Mouse (Mus musculus) lung, embryonic 14.5 days (tissue): ENCODE measurements at regions not wholly inside any gene's neighbourhood (a gene's known extent, or its start where the extent isn't known, plus 50 kb on each side); places are given as distances from the start of the nearest gene placed in this dataset.

ENCODE experiments used
- ATAC-seq: fragments of 200-750 bp; cut with Nextera tagmentation; 2 replicates; pipeline ENCODE4 v1.8.0; 2017; ENCODE audit warnings: mild to moderate bottlenecking, moderate TSS enrichment, moderate library complexity; ENCODE audit not compliant: insufficient read depth
- DNase-seq: peaks from one replicate; pipeline ENCODE4 v3.0.0-alpha.2; 2015
- H3K27ac ChIP-seq: fragments of 300-500 bp; sonication (generic); 2 replicates; pipeline ENCODE4 v1.5.1; 2014; ENCODE audit warnings: low read depth, mild to moderate bottlenecking, moderate library complexity
- H3K27me3 ChIP-seq: fragments of 300-500 bp; sonication (generic); 2 replicates; pipeline ENCODE4 v1.6.1; 2014; ENCODE audit warnings: low read length, control low read depth; ENCODE audit not compliant: insufficient read depth
- H3K36me3 ChIP-seq: fragments of 300-500 bp; sonication (generic); 2 replicates; pipeline ENCODE4 v1.6.1; 2014; ENCODE audit warnings: control low read depth; ENCODE audit not compliant: insufficient read depth
- H3K4me1 ChIP-seq: fragments of 300-500 bp; sonication (generic); 2 replicates; pipeline ENCODE4 v1.6.1; 2014; ENCODE audit warnings: antibody characterized with exemption, control low read depth; ENCODE audit not compliant: insufficient read depth
- H3K4me2 ChIP-seq: fragments of 300-500 bp; sonication (generic); 2 replicates; pipeline ENCODE4 v1.6.1; 2014; ENCODE audit warnings: mild to moderate bottlenecking
- H3K4me3 ChIP-seq: fragments of 300-500 bp; sonication (generic); 2 replicates; pipeline ENCODE4 v1.5.1; 2014; ENCODE audit warnings: low read depth, low read length
- H3K9ac ChIP-seq: fragments of 300-500 bp; sonication (generic); 2 replicates; pipeline ENCODE4 v1.6.1; 2014
- H3K9me3 ChIP-seq: fragments of 300-500 bp; sonication (generic); 2 replicates; pipeline ENCODE4 v1.6.1; 2016; ENCODE audit warnings: low read depth, low read length, control low read depth
- CTCF ChIP-seq: IDR thresholded peaks from 2 replicates; pipeline ENCODE4 v1.5.1; 2016; ENCODE audit warnings: antibody characterized with exemption, low read depth
- WGBS: fragments of 180-500 bp; shearing (Covaris S2); extraction: QIAGEN DNeasy Blood & Tissue Kit; methylation state at CpG from one replicate; pipeline ENCODE4 v1.1.7; 2014; 5-methylcytosine and 5-hydroxymethylcytosine counted together

- Histone ChIP-seq H3K9ac (no peak overlapping the region), H3K36me3 (no peaks in the 10 kb centered on the region), H3K27ac (peak overlapping the region; percentile 37; the same call in 1 of the 2 replicates), H3K4me3 (no peak overlapping the region), H3K4me1 (peaks cover 13% of the 10 kb centered on the region), H3K9me3 (no peaks in the 10 kb centered on the region), H3K27me3 (no peaks in the 10 kb centered on the region), H3K4me2 (no peak overlapping the region)
- 52% methylated on average over 3 of the region's 3 CpGs for whole genome bisulfite sequencing
- TF ChIP-seq CTCF: no peak
- ATAC-seq (no peak), DNase-seq (peak; percentile 65)
Measured at GRCm38 (mm10) chr8:115826516-115826915, 118.9 kb upstream of the Maf start.

GRCm38 (mm10) chr8:115825899-115826502, 118.4 kb upstream of the Maf start:
- no peak for ATAC-seq
- Histone ChIP-seq H3K4me2 (no peak overlapping the region), H3K36me3 (no peaks in the 10 kb centered on the region), H3K4me1 (peaks cover 13% of the 10 kb centered on the region), H3K4me3 (no peak overlapping the region), H3K27ac (peak overlapping the region; percentile 37), H3K27me3 (no peaks in the 10 kb centered on the region), H3K9me3 (no peaks in the 10 kb centered on the region), H3K9ac (no peak overlapping the region)
- DNase-seq: no peak
- 38% methylated on average over 5 of the region's 5 CpGs for WGBS
- no peak for TF ChIP-seq CTCF

GRCm38 (mm10) chr8:115824478-115824785, 116.8 kb upstream of the Maf start:
- H3K27ac ChIP-seq: no peak overlapping the region
- 88% methylated on average over 6 of the region's 6 CpGs for WGBS
- ATAC-seq: no peak

GRCm38 (mm10) chr8:115823673-115824477, 116.3 kb upstream of the Maf start:
- peaks cover 13% of the 10 kb centered on the region for H3K4me1 ChIP-seq
- H3K9me3 ChIP-seq: no peaks in the 10 kb centered on the region
- TF ChIP-seq CTCF: no peak
- no peaks in the 10 kb centered on the region for H3K27me3 ChIP-seq
- H3K9ac ChIP-seq: no peak overlapping the region
- ATAC-seq (no peak), DNase-seq (peak; percentile 62)
- H3K27ac ChIP-seq: no peak overlapping the region
- WGBS: 65% methylated on average over 8 of the region's 8 CpGs
- H3K4me2 ChIP-seq: no peak overlapping the region
- H3K4me3 ChIP-seq: no peak overlapping the region
- H3K36me3 ChIP-seq: no peaks in the 10 kb centered on the region

More at GRCm38 (mm10) chr8:115824478-115824785, 116.8 kb upstream of the Maf start:
- Histone ChIP-seq H3K27me3 (no peaks in the 10 kb centered on the region), H3K9ac (no peak overlapping the region), H3K4me2 (no peak overlapping the region), H3K36me3 (no peaks in the 10 kb centered on the region), H3K9me3 (no peaks in the 10 kb centered on the region), H3K4me3 (no peak overlapping the region), H3K4me1 (peaks cover 13% of the 10 kb centered on the region)
- DNase-seq: no peak
- no peak for TF ChIP-seq CTCF

GRCm38 (mm10) chr8:115813426-115813825, 105.8 kb upstream of the Maf start:
- no peaks in the 10 kb centered on the region for H3K9me3 ChIP-seq
- no peak overlapping the region for H3K27ac ChIP-seq
- ATAC-seq (no peak), DNase-seq (peak; percentile 71)
- no peak overlapping the region for H3K4me2 ChIP-seq
- no peak for TF ChIP-seq CTCF
- H3K9ac ChIP-seq: no peak overlapping the region
- no peaks in the 10 kb centered on the region for H3K36me3 ChIP-seq
- no peaks in the 10 kb centered on the region for H3K4me1 ChIP-seq
- no peaks in the 10 kb centered on the region for H3K27me3 ChIP-seq
- no peak overlapping the region for H3K4me3 ChIP-seq
- 54% methylated on average over 4 of the region's 4 CpGs for WGBS

- H3K4me3 ChIP-seq: no peak overlapping the region
- ATAC-seq (peak; percentile 74; the same call in 1 of the 2 replicates), DNase-seq (peak; percentile 59)
- no peaks in the 10 kb centered on the region for H3K36me3 ChIP-seq
- H3K27me3 ChIP-seq: no peaks in the 10 kb centered on the region
- H3K4me2 ChIP-seq: peak overlapping the region; percentile 24; the same call in 1 of the 2 replicates
- peaks cover 7% of the 10 kb centered on the region for H3K4me1 ChIP-seq
- 21% methylated on average over 9 of the region's 9 CpGs for WGBS
- H3K27ac ChIP-seq: peak overlapping the region; percentile 43; the same call in 1 of the 2 replicates
- TF ChIP-seq CTCF: no peak
- H3K9ac ChIP-seq: no peak overlapping the region
- H3K9me3 ChIP-seq: no peaks in the 10 kb centered on the region
Measured at GRCm38 (mm10) chr8:115806579-115806978, 99.0 kb upstream of the Maf start.

GRCm38 (mm10) chr8:115806139-115806538, 98.5 kb upstream of the Maf start:
- no peaks in the 10 kb centered on the region for H3K27me3 ChIP-seq
- H3K4me3 ChIP-seq: no peak overlapping the region
- no peaks in the 10 kb centered on the region for H3K36me3 ChIP-seq
- H3K9me3 ChIP-seq: no peaks in the 10 kb centered on the region
- peak overlapping the region; percentile 43; the same call in 1 of the 2 replicates for H3K27ac ChIP-seq
- ATAC-seq: peak; percentile 76
- 22% methylated on average over 6 of the region's 6 CpGs for WGBS
- H3K9ac ChIP-seq: no peak overlapping the region
- TF ChIP-seq CTCF: no peak
- peak overlapping the region; percentile 24; the same call in 1 of the 2 replicates for H3K4me2 ChIP-seq
- peak; percentile 60 for DNase-seq
- peaks cover 7% of the 10 kb centered on the region for H3K4me1 ChIP-seq
